Mouse (Mus musculus) embryonic facial prominence, embryonic 11.5 days (tissue): Measurements from ENCODE around the gene Olfr322. TPM values are rescaled to one million over a fixed set of nuclear protein-coding genes. Genes with fewer than 3 reads are reported as not detected.
A peak's percentile ranks its signal among the peaks of the same experiment; 100 is the strongest.

Source experiments
- ATAC-seq: fragments of 200-750 bp; cut with Nextera tagmentation; replicated peaks from 2 replicates; pipeline ENCODE4 v1.8.0; 2017; ENCODE audit warnings: low read depth; ENCODE audit not compliant: insufficient number of reproducible peaks, low FRiP score, low TSS enrichment
- DNase-seq: peaks from one replicate; pipeline ENCODE4 v3.0.0-alpha.2; 2015; ENCODE audit warnings: low spot score
- H3K27ac ChIP-seq: fragments of 300-500 bp; sonication (generic); replicated peaks from 2 replicates; pipeline ENCODE4 v1.5.1; 2014; ENCODE audit warnings: mild to moderate bottlenecking, low read depth, low read length, control low read depth
- H3K27me3 ChIP-seq: fragments of 300-500 bp; sonication (generic); 2 replicates; pipeline ENCODE4 v1.6.1; 2014; ENCODE audit warnings: mild to moderate bottlenecking, low read length, moderate library complexity, mixed read lengths; ENCODE audit not compliant: control insufficient read depth, insufficient read depth
- H3K36me3 ChIP-seq: fragments of 300-500 bp; sonication (generic); replicated peaks from 2 replicates; pipeline ENCODE4 v1.6.1; 2014; ENCODE audit warnings: low read depth, mild to moderate bottlenecking, low read length, moderate library complexity, mixed read lengths; ENCODE audit not compliant: control insufficient read depth, insufficient read depth
- H3K4me1 ChIP-seq: fragments of 300-500 bp; sonication (generic); 2 replicates; pipeline ENCODE4 v1.6.1; 2014; ENCODE audit warnings: low read length, mixed read lengths; ENCODE audit not compliant: control insufficient read depth, insufficient read depth
- H3K4me2 ChIP-seq: fragments of 300-500 bp; sonication (generic); 2 replicates; pipeline ENCODE4 v1.6.1; 2014; ENCODE audit warnings: low read depth, mild to moderate bottlenecking, control low read depth, low read length, moderate library complexity
- H3K4me3 ChIP-seq: fragments of 300-500 bp; sonication (generic); 2 replicates; pipeline ENCODE4 v1.5.1; 2014; ENCODE audit warnings: low read depth, low read length, control low read depth
- H3K9ac ChIP-seq: fragments of 300-500 bp; sonication (generic); replicated peaks from 2 replicates; pipeline ENCODE4 v1.6.1; 2014; ENCODE audit warnings: mild to moderate bottlenecking, control low read depth, low read length
- H3K9me3 ChIP-seq: fragments of 300-500 bp; sonication (generic); replicated peaks from 2 replicates; pipeline ENCODE4 v1.6.1; 2016; ENCODE audit warnings: mild to moderate bottlenecking, low read length, inconsistent platforms, mixed read lengths; ENCODE audit not compliant: control insufficient read depth
- WGBS: fragments of 180-500 bp; shearing (Covaris S2); extraction: QIAGEN DNeasy Blood & Tissue Kit; methylation state at CpG from one replicate; pipeline ENCODE4 v1.1.7; 2014; 5-methylcytosine and 5-hydroxymethylcytosine counted together
- polyA plus RNA-seq: library from polyadenylated mRNA; unstranded; fragments of >200 nt; fragmentation: Nextera tagmentation; extraction: Ambion mirVana; gene quantifications from 2 replicates; pipeline ENCODE4 v1.2.1, GENCODE M21; 2014

The Olfr322 gene
- polyA plus RNA-seq, 1 experiment from 2014 or later: not detected

GRCm38 (mm10) chr11:58634878-58635277 is 23.7 kb upstream of the Olfr322 start:
- H3K9ac ChIP-seq: no peak overlapping the region
- no peak overlapping the region for H3K27ac ChIP-seq
- H3K27me3 ChIP-seq: no peaks in the 10 kb centered on the region
- H3K4me2 ChIP-seq: no peak overlapping the region
- H3K4me1 ChIP-seq: no peaks in the 10 kb centered on the region
- WGBS: 68% methylated on average over 4 of the region's 4 CpGs
- ATAC-seq: no peak
- DNase-seq: no peak
- H3K9me3 ChIP-seq: no peaks in the 10 kb centered on the region
- H3K4me3 ChIP-seq: no peak overlapping the region
- H3K36me3 ChIP-seq: no peaks in the 10 kb centered on the region

GRCm38 (mm10) chr11:58636376-58636977 is 22.1 kb upstream of the Olfr322 start:
- ATAC-seq (no peak), DNase-seq (peak; percentile 72)
- H3K27me3 ChIP-seq: no peaks in the 10 kb centered on the region; the same call in 1 of the 2 replicates
- no peak overlapping the region for H3K4me3 ChIP-seq
- H3K9ac ChIP-seq: no peak overlapping the region
- H3K27ac ChIP-seq: no peak overlapping the region
- no peaks in the 10 kb centered on the region for H3K4me1 ChIP-seq
- 19% methylated on average over 4 of the region's 4 CpGs for WGBS
- no peaks in the 10 kb centered on the region for H3K36me3 ChIP-seq
- no peaks in the 10 kb centered on the region for H3K9me3 ChIP-seq
- no peak overlapping the region for H3K4me2 ChIP-seq

- Histone ChIP-seq H3K9me3 (no peaks in the 10 kb centered on the region), H3K27ac (no peak overlapping the region), H3K4me3 (no peak overlapping the region), H3K27me3 (no peaks in the 10 kb centered on the region; the same call in 1 of the 2 replicates), H3K4me1 (no peaks in the 10 kb centered on the region), H3K9ac (no peak overlapping the region), H3K4me2 (no peak overlapping the region), H3K36me3 (no peaks in the 10 kb centered on the region)
- 41% methylated on average over 7 of the region's 7 CpGs for WGBS
- DNase-seq (no peak), ATAC-seq (no peak)
Measured at GRCm38 (mm10) chr11:58638176-58638701, 20.3 kb upstream of the Olfr322 start.

GRCm38 (mm10) chr11:58640272-58640867 is 18.2 kb upstream of the Olfr322 start, which contains the start of gene Trim58:
Trim58 (plus strand) TSS chr11:58640465.
- Histone ChIP-seq H3K9me3 (no peaks in the 10 kb centered on the region), H3K4me1 (no peaks in the 10 kb centered on the region), H3K9ac (peak within 1 kb of the TSS; percentile 36), H3K4me2 (peak within 1 kb of the TSS; percentile 80), H3K27me3 (no peaks in the 10 kb centered on the region; the same call in 1 of the 2 replicates), H3K4me3 (peak within 1 kb of the TSS; percentile 31), H3K36me3 (no peaks in the 10 kb centered on the region), H3K27ac (no peak within 1 kb of the TSS)
- 0 out of 2 replicates have a peak, but pooled peaks have one; percentile 40 for ATAC-seq
- WGBS: 4% methylated on average over 31 of the region's 34 CpGs
- DNase-seq: peak; percentile 30

- no peak for ATAC-seq
- no peak for DNase-seq
- Histone ChIP-seq H3K9ac (no peak overlapping the region), H3K4me1 (no peaks in the 10 kb centered on the region), H3K4me3 (peak overlapping the region; percentile 31; the same call in 1 of the 2 replicates), H3K4me2 (no peak overlapping the region), H3K9me3 (no peaks in the 10 kb centered on the region), H3K36me3 (no peaks in the 10 kb centered on the region), H3K27me3 (no peaks in the 10 kb centered on the region; the same call in 1 of the 2 replicates), H3K27ac (no peak overlapping the region)
- WGBS: 28% methylated on average over 14 of the region's 14 CpGs
Measured at GRCm38 (mm10) chr11:58641057-58641456, 17.5 kb upstream of the Olfr322 start.

- no peak for ATAC-seq
- 83% methylated on average over 13 of the region's 13 CpGs for WGBS
Measured at GRCm38 (mm10) chr11:58641638-58642358, 16.8 kb upstream of the Olfr322 start.

GRCm38 (mm10) chr11:58643350-58643749 is 15.2 kb upstream of the Olfr322 start:
- Histone ChIP-seq H3K27ac (no peak overlapping the region), H3K9me3 (no peaks in the 10 kb centered on the region), H3K9ac (no peak overlapping the region), H3K4me2 (no peak overlapping the region), H3K4me3 (no peak overlapping the region), H3K27me3 (no peaks in the 10 kb centered on the region; the same call in 1 of the 2 replicates), H3K4me1 (no peaks in the 10 kb centered on the region), H3K36me3 (no peaks in the 10 kb centered on the region)
- 35% methylated on average over 6 of the region's 6 CpGs for WGBS
- DNase-seq: peak; percentile 58
- no peak for ATAC-seq

More at GRCm38 (mm10) chr11:58641638-58642358, 16.8 kb upstream of the Olfr322 start:
- Histone ChIP-seq H3K27me3 (no peaks in the 10 kb centered on the region; the same call in 1 of the 2 replicates), H3K36me3 (no peaks in the 10 kb centered on the region), H3K27ac (no peak overlapping the region), H3K4me1 (no peaks in the 10 kb centered on the region), H3K9ac (no peak overlapping the region), H3K9me3 (no peaks in the 10 kb centered on the region), H3K4me3 (no peak overlapping the region), H3K4me2 (no peak overlapping the region)
- no peak for DNase-seq
